20 mouse cellular contexts compared by ENCODE assay signal in genomic region chr14:86675314-86675713, GRCm38 (mm10).
DNase-seq lines count a peak whose midpoint lies in the region; ATAC-seq lines count a peak whose summit lies in the region.
"Had no signal": no experiment of that assay in that cellular context is flagged by ENCODE, and none has a peak within 500 bp of the region (broad histone marks: within the 10 kb centered on the region; RNA-seq: fewer than 3 reads in every experiment).

No protein-coding gene starts in this region.

- no peaks in the 10 kb centered on the region for H3K9me3 ChIP-seq in kidney, embryonic 14.5 days (ENCODE audit: control insufficient read depth, low read length)
- H3K9me3 ChIP-seq in liver, embryonic 11.5 days (ENCODE audit: control insufficient read depth, low read length), result no peaks in the 10 kb centered on the region
- no peaks in the 10 kb centered on the region for H3K9me3 ChIP-seq in embryonic facial prominence, embryonic 11.5 days (replicated peaks; ENCODE audit: control insufficient read depth, low read length)
- H3K9me3 ChIP-seq: forebrain, embryonic 13.5 days; hindbrain, embryonic 12.5 days had no signal

- intact Hi-C loops in heart, postnatal 10 days (cut with DNase I), result loop anchor here (10.0 kb wide), 1 partner anchor 779 kb away; no protein-coding TSS in a partner anchor

- H3K4me1 ChIP-seq in kidney, embryonic 14.5 days (ENCODE audit: control insufficient read depth, insufficient read depth, low read length), result no peaks in the 10 kb centered on the region
- H3K4me1 ChIP-seq in liver, embryonic 11.5 days (replicated peaks; ENCODE audit: control insufficient read depth, insufficient read depth, low read length), result no peaks in the 10 kb centered on the region
- H3K4me1 ChIP-seq in embryonic facial prominence, embryonic 11.5 days (ENCODE audit: control insufficient read depth, insufficient read depth, low read length), result no peaks in the 10 kb centered on the region

- ATAC-seq in kidney, embryonic 14.5 days (ENCODE audit: low FRiP score, low TSS enrichment), result peak; percentile 60; the same call in 1 of the 2 replicates
- ATAC-seq in liver, embryonic 11.5 days (replicated peaks; ENCODE audit: low FRiP score), result peak; percentile 47; the same call in 1 of the 2 replicates
- peak; percentile 62; the same call in 1 of the 2 replicates for ATAC-seq in embryonic facial prominence, embryonic 11.5 days (replicated peaks; ENCODE audit: insufficient number of reproducible peaks, low FRiP score, low TSS enrichment, low read depth)
- ATAC-seq: CD4-positive, CD25-positive, alpha-beta regulatory T cell, adult 4 months; forebrain, embryonic 13.5 days; hindbrain, embryonic 16.5 days; inflammation-experienced regulatory T-cells, adult 6 months; intestine, postnatal 0 days had no signal

- H3K27me3 ChIP-seq in kidney, embryonic 14.5 days (ENCODE audit: control insufficient read depth, insufficient read depth, low read length), result no peaks in the 10 kb centered on the region
- H3K27me3 ChIP-seq in liver, embryonic 11.5 days (replicated peaks; ENCODE audit: control insufficient read depth, insufficient read depth, low read length), result no peaks in the 10 kb centered on the region
- H3K27me3 ChIP-seq in embryonic facial prominence, embryonic 11.5 days (ENCODE audit: control insufficient read depth, insufficient read depth, low read length), result no peaks in the 10 kb centered on the region
- H3K27me3 ChIP-seq: forebrain, embryonic 13.5 days; hindbrain, embryonic 12.5 days had no signal

- no peak overlapping the region for H3K4me3 ChIP-seq in kidney, embryonic 14.5 days (ENCODE audit: low read length)
- H3K4me3 ChIP-seq in liver, embryonic 11.5 days (ENCODE audit: low read depth, low read length), result no peak overlapping the region
- H3K4me3 ChIP-seq in embryonic facial prominence, embryonic 11.5 days (ENCODE audit: low read depth, low read length), result no peak overlapping the region
- H3K4me3 ChIP-seq: forebrain, embryonic 13.5 days; heart, adult 2 months; hindbrain, embryonic 12.5 days had no signal

- H3K27ac ChIP-seq in kidney, embryonic 14.5 days (ENCODE audit: low read depth, low read length), result no peak overlapping the region
- H3K27ac ChIP-seq in liver, embryonic 11.5 days (ENCODE audit: low read depth, low read length), result no peak overlapping the region
- H3K27ac ChIP-seq in embryonic facial prominence, embryonic 11.5 days (replicated peaks; ENCODE audit: low read depth, low read length), result no peak overlapping the region
- H3K27ac ChIP-seq: forebrain, embryonic 13.5 days; heart, adult 2 months; hindbrain, embryonic 12.5 days had no signal

- 40% methylated on average over 8 of the region's 8 CpGs for WGBS in kidney, embryonic 14.5 days
- 63% methylated on average over 8 of the region's 8 CpGs for WGBS in liver, embryonic 11.5 days
- 52% methylated on average over 8 of the region's 8 CpGs for WGBS in embryonic facial prominence, embryonic 11.5 days

- no peak overlapping the region for H3K9ac ChIP-seq in kidney, embryonic 14.5 days (ENCODE audit: low read depth, low read length)
- H3K9ac ChIP-seq in liver, embryonic 11.5 days (ENCODE audit: low read depth, low read length), result no peak overlapping the region
- H3K9ac ChIP-seq in embryonic facial prominence, embryonic 11.5 days (replicated peaks; ENCODE audit: low read length), result no peak overlapping the region
- H3K9ac ChIP-seq: forebrain, embryonic 13.5 days; hindbrain, embryonic 12.5 days had no signal

- no peak overlapping the region for H3K4me2 ChIP-seq in kidney, embryonic 14.5 days (replicated peaks; ENCODE audit: low read depth, low read length)
- H3K4me2 ChIP-seq in liver, embryonic 11.5 days, result no peak overlapping the region
- no peak overlapping the region for H3K4me2 ChIP-seq in embryonic facial prominence, embryonic 11.5 days (ENCODE audit: low read depth, low read length)
- H3K4me2 ChIP-seq: forebrain, embryonic 13.5 days; hindbrain, embryonic 12.5 days had no signal

- H3K36me3 ChIP-seq in kidney, embryonic 14.5 days (ENCODE audit: control insufficient read depth, insufficient read depth, low read length), result no peaks in the 10 kb centered on the region
- no peaks in the 10 kb centered on the region for H3K36me3 ChIP-seq in liver, embryonic 11.5 days (ENCODE audit: control insufficient read depth, insufficient read depth, low read length)
- H3K36me3 ChIP-seq in embryonic facial prominence, embryonic 11.5 days (replicated peaks; ENCODE audit: control insufficient read depth, insufficient read depth, low read depth, low read length), result no peaks in the 10 kb centered on the region
- H3K36me3 ChIP-seq: hindbrain, embryonic 12.5 days had no signal

- DNase-seq in heart, adult 11 months, result peak; percentile 44
- no peak for DNase-seq in heart, postnatal 10 days
- no peak for DNase-seq in kidney, postnatal 4 days
- DNase-seq in liver, embryonic 11.5 days (ENCODE audit: low spot score), result no peak
- no peak for DNase-seq in liver
- peak; percentile 30 for DNase-seq in embryonic facial prominence, embryonic 11.5 days (ENCODE audit: low spot score)
- DNase-seq in gastrocnemius, postnatal 10 days, result no peak
- DNase-seq: adrenal gland, postnatal 10 days; cerebellum, adult 11 months; cerebellum, adult 8-10 months; cerebellum, postnatal 14 days; heart, adult 2 months; heart, postnatal 36 days had no signal

Comparison
In these comparisons a context has a peak if more than half of its experiments do, and no peak if none do; other contexts are left out.
1. DNase-seq: peak in heart, adult 11 months (single experiment) and embryonic facial prominence, embryonic 11.5 days (single experiment); none in heart, postnatal 10 days (0 of 2), kidney, postnatal 4 days (0 of 2), liver, embryonic 11.5 days (single experiment), liver (single experiment) and gastrocnemius, postnatal 10 days (single experiment).
2. Peak in every context shown above with its lines, with median percentiles within 50 percentile points of each other: ATAC-seq.